Mouse (Mus musculus) gonadal fat pad, adult 2 months (tissue): ENCODE measurements around the gene Acbd7. TPM values are rescaled to one million over a fixed set of nuclear protein-coding genes. Genes with fewer than 3 reads are reported as not detected.

Source experiments
- DNase-seq: peaks from one replicate; pipeline ENCODE4 v3.0.0-alpha.2; 2012; ENCODE audit warnings: low read depth
- polyA plus RNA-seq: library from polyadenylated mRNA; depleted of rRNA; stranded (reverse); fragments of >200 nt; gene quantifications from 2 replicates; pipeline ENCODE4 v1.2.3, GENCODE M21; 2012; rRNA removed

Acbd7 gene
- 30.9 and 73.5 TPM in 2 replicates for polyA plus RNA-seq

GRCm38 (mm10) chr2:3335611-3336301 is at the start of gene Acbd7:
Gene Acbd7, plus strand, starts transcription at chr2:3336168.
- DNase-seq, result no peak

GRCm38 (mm10) chr2:3286243-3286642 is 49.7 kb upstream of the Acbd7 start:
- no peak for DNase-seq

- no peak for DNase-seq
These were observed 46.4 kb upstream of the Acbd7 start for GRCm38 (mm10) chr2:3289581-3289980.

GRCm38 (mm10) chr2:3292170-3292569 is 43.8 kb upstream of the Acbd7 start:
- DNase-seq, result no peak

- no peak for DNase-seq
These were observed 40.1 kb upstream of the Acbd7 start for GRCm38 (mm10) chr2:3295826-3296225.

- DNase-seq, result no peak
These were observed 30.4 kb upstream of the Acbd7 start for GRCm38 (mm10) chr2:3305426-3306025.

GRCm38 (mm10) chr2:3323132-3323531 is 12.8 kb upstream of the Acbd7 start:
- no peak for DNase-seq

- no peak for DNase-seq
These were observed 11.4 kb upstream of the Acbd7 start for GRCm38 (mm10) chr2:3324381-3325130.

- DNase-seq, result no peak
These were observed 9.4 kb upstream of the Acbd7 start for GRCm38 (mm10) chr2:3326547-3326946.

GRCm38 (mm10) chr2:3327351-3327750 is 8.6 kb upstream of the Acbd7 start:
- DNase-seq, result no peak

- no peak for DNase-seq
These were observed 4.8 kb upstream of the Acbd7 start for GRCm38 (mm10) chr2:3331071-3331703.

- DNase-seq, result no peak
These were observed 3.9 kb upstream of the Acbd7 start for GRCm38 (mm10) chr2:3332056-3332455.

- no peak for DNase-seq
These were observed 3.3 kb upstream of the Acbd7 start, which contains the start of gene Rpp38 for GRCm38 (mm10) chr2:3332484-3333242. Gene Rpp38, minus strand, starts transcription at chr2:3332643.

GRCm38 (mm10) chr2:3333761-3334160 is 2.2 kb upstream of the Acbd7 start:
- no peak for DNase-seq

GRCm38 (mm10) chr2:3348422-3348821 is 12.5 kb downstream of the Acbd7 start:
- DNase-seq, result no peak

GRCm38 (mm10) chr2:3348919-3349318 is 13.0 kb downstream of the Acbd7 start:
- no peak for DNase-seq

GRCm38 (mm10) chr2:3353160-3353559 is 17.2 kb downstream of the Acbd7 start:
- DNase-seq, result peak; percentile 65

GRCm38 (mm10) chr2:3355793-3356192 is 19.8 kb downstream of the Acbd7 start:
- no peak for DNase-seq

GRCm38 (mm10) chr2:3356311-3356710 is 20.3 kb downstream of the Acbd7 start:
- peak; percentile 94 for DNase-seq

GRCm38 (mm10) chr2:3357887-3358286 is 21.9 kb downstream of the Acbd7 start:
- peak; percentile 82 for DNase-seq

GRCm38 (mm10) chr2:3361067-3361466 is 25.1 kb downstream of the Acbd7 start:
- no peak for DNase-seq

GRCm38 (mm10) chr2:3365127-3365526 is 29.2 kb downstream of the Acbd7 start:
- no peak for DNase-seq
